Mouse (Mus musculus) forebrain, embryonic 11.5 days (tissue): Measurements from ENCODE around the gene Abca13. TPM values are rescaled to one million over a fixed set of nuclear protein-coding genes. Genes with fewer than 3 reads are reported as not detected.
A peak's percentile ranks its signal among the peaks of the same experiment; 100 is the strongest.

Experiments
- ATAC-seq: fragments of 200-750 bp; cut with Nextera tagmentation; replicated peaks from 2 replicates; pipeline ENCODE4 v1.8.0; 2017; ENCODE audit warnings: moderate TSS enrichment; ENCODE audit not compliant: low FRiP score
- DNase-seq: peaks from one replicate; pipeline ENCODE4 v3.0.0-alpha.2; 2017; ENCODE audit warnings: low spot score
- H3K27ac ChIP-seq: fragments of 300-500 bp; sonication (generic); 2 replicates; pipeline ENCODE4 v1.5.1; 2014; ENCODE audit warnings: low read depth, low read length
- H3K27me3 ChIP-seq: fragments of 300-500 bp; sonication (generic); 2 replicates; pipeline ENCODE4 v1.6.1; 2014; ENCODE audit warnings: mild to moderate bottlenecking, low read length, mixed read lengths; ENCODE audit not compliant: control insufficient read depth, insufficient read depth
- H3K36me3 ChIP-seq: fragments of 300-500 bp; sonication (generic); 2 replicates; pipeline ENCODE4 v1.6.1; 2014; ENCODE audit warnings: mild to moderate bottlenecking, low read length, moderate library complexity, mixed read lengths; ENCODE audit not compliant: control insufficient read depth, insufficient read depth
- H3K4me1 ChIP-seq: fragments of 300-500 bp; sonication (generic); replicated peaks from 2 replicates; pipeline ENCODE4 v1.6.1; 2014; ENCODE audit warnings: low read length, mixed read lengths; ENCODE audit not compliant: control insufficient read depth, insufficient read depth
- H3K4me2 ChIP-seq: fragments of 300-500 bp; sonication (generic); 2 replicates; pipeline ENCODE4 v1.6.1; 2014; ENCODE audit warnings: low read depth, mild to moderate bottlenecking, low read length, moderate library complexity, mixed read lengths; ENCODE audit not compliant: severe bottlenecking
- H3K4me3 ChIP-seq: fragments of 300-500 bp; sonication (generic); 2 replicates; pipeline ENCODE4 v1.5.1; 2014; ENCODE audit warnings: low read depth, low read length
- H3K9ac ChIP-seq: fragments of 300-500 bp; sonication (generic); 2 replicates; pipeline ENCODE4 v1.6.1; 2014; ENCODE audit warnings: low read length
- H3K9me3 ChIP-seq: fragments of 300-500 bp; sonication (generic); 2 replicates; pipeline ENCODE4 v1.6.1; 2016; ENCODE audit warnings: low read length, mixed read lengths; ENCODE audit not compliant: control insufficient read depth
- WGBS: fragments of 180-500 bp; shearing (Covaris S2); extraction: QIAGEN DNeasy Blood & Tissue Kit; methylation state at CpG from one replicate; pipeline ENCODE4 v1.1.7; 2014; 5-methylcytosine and 5-hydroxymethylcytosine counted together
- polyA plus RNA-seq: library from polyadenylated mRNA; unstranded; fragments of >200 nt; fragmentation: Nextera tagmentation; extraction: Ambion mirVana; gene quantifications from 2 replicates; pipeline ENCODE4 v1.2.1, GENCODE M21; 2014

Gene Abca13
- polyA plus RNA-seq, 1 experiment from 2014 or later = 0.03 TPM

DNA sequence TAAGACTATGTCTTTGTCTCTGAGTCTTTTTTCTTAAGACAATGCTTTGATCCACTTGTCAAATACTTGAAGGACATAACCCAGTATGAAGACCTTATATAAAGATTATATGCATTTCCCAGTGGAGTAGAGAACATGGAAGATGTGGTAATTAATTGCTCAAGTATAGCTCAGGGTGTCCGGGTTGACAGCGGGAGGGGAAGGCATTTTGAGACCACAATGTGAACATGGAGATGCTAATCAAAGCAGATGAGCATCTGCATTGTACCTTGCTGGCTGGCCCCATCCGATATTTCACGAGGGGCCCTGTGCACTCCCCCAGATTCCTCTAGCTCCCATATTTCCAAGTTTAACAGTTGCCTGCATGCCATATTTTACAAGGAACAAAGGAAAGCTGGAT lies 383.2 kb downstream of the Abca13 start:
- ATAC-seq = no peak
- WGBS = 76% methylated on average over 4 of the region's 4 CpGs

DNA sequence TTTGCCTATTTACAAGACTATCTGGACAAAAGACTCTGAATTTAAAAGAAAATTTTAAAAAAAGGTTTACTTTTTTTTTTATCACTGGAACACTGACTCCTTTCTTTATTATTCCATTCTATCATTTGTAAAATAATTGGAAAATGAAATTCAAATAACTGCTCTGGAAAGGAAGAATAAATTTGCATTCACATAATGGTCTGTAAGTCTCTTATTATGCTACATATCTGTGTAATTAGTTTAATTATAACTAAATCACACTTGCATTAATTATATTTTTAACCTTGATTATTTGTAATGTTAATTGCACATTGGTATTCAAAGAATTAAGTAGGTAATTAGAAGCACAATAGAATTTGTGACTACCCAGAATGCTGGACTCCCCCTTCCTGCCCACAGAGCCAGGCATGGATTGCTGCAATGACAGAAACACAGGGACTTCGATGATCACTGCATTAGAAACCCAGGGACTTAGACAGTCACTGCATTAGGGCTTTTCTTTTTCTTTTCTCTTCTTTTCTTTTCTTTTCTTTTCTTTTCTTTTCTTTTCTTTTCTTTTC lies 400.1 kb downstream of the Abca13 start:
- WGBS = 69% methylated on average over 1 of the region's 1 CpGs
- Histone ChIP-seq H3K9me3 (no peaks in the 10 kb centered on the region), H3K27me3 (no peaks in the 10 kb centered on the region), H3K4me2 (no peak overlapping the region), H3K36me3 (no peaks in the 10 kb centered on the region), H3K9ac (no peak overlapping the region), H3K4me3 (no peak overlapping the region), H3K27ac (no peak overlapping the region), H3K4me1 (no peaks in the 10 kb centered on the region)
- DNase-seq (no peak), ATAC-seq (peak; percentile 83)

More for the DNA sequence above, 383.2 kb downstream of the Abca13 start:
- H3K9me3 ChIP-seq = no peaks in the 10 kb centered on the region
- H3K36me3 ChIP-seq = no peaks in the 10 kb centered on the region
- no peak overlapping the region for H3K4me2 ChIP-seq
- no peak overlapping the region for H3K27ac ChIP-seq
- no peak overlapping the region for H3K9ac ChIP-seq
- DNase-seq = no peak
- H3K27me3 ChIP-seq = no peaks in the 10 kb centered on the region
- no peak overlapping the region for H3K4me3 ChIP-seq
- no peaks in the 10 kb centered on the region for H3K4me1 ChIP-seq

DNA sequence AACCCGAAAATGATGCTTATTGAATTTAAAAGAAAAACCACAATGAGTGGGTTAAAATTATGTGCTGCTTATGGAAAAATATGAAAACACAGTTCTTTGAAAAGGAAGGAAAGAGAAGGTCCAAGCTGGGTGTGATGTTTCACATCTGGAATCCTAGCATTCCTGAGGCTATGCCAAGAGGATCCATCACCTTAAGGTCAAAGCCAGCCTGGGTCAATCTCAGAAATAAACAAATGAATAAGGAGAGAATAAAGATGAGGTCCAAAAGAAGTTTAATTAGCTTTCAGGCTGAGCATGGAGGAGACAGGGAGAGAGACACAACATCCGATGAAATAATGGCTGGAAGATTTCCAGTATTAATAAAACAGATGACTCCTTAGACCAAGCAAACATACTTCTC lies 405.6 kb downstream of the Abca13 start:
- no peak overlapping the region for H3K27ac ChIP-seq
- no peak overlapping the region for H3K9ac ChIP-seq
- DNase-seq (no peak), ATAC-seq (no peak)
- no peaks in the 10 kb centered on the region for H3K27me3 ChIP-seq
- no peaks in the 10 kb centered on the region for H3K36me3 ChIP-seq
- WGBS = 74% methylated on average over 2 of the region's 2 CpGs
- H3K9me3 ChIP-seq = no peaks in the 10 kb centered on the region
- H3K4me2 ChIP-seq = no peak overlapping the region
- H3K4me1 ChIP-seq = no peaks in the 10 kb centered on the region
- no peak overlapping the region for H3K4me3 ChIP-seq

DNA sequence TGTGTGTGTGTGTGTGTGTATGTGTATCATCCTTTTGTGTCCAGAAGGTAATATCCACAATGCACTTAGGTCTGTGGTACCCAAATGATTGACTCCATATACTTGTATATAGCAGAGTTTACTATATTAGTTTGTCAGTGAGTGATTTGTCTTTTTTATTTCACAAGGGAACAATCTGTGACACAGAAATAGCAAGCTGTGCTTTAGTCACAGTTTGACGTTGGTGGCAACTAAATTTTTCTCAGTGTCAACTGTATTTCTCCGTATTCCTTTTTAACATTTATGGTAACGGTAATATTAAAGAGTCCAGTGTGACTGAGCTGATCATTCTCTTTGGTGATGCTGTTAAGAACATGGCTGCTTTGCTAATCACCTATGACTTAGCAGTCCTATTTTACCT lies 409.4 kb downstream of the Abca13 start:
- WGBS = 94% methylated on average over 3 of the region's 3 CpGs
- H3K9me3 ChIP-seq = no peaks in the 10 kb centered on the region
- H3K9ac ChIP-seq = no peak overlapping the region
- H3K36me3 ChIP-seq = no peaks in the 10 kb centered on the region
- H3K27ac ChIP-seq = no peak overlapping the region
- ATAC-seq = no peak
- no peaks in the 10 kb centered on the region for H3K4me1 ChIP-seq
- H3K4me3 ChIP-seq = no peak overlapping the region
- no peaks in the 10 kb centered on the region for H3K27me3 ChIP-seq
- no peak overlapping the region for H3K4me2 ChIP-seq
- no peak for DNase-seq

GRCm38 (mm10) chr11:9602137-9602536 lies 410.4 kb downstream of the Abca13 start:
- DNase-seq (no peak), ATAC-seq (no peak)
- no peaks in the 10 kb centered on the region for H3K36me3 ChIP-seq
- H3K27me3 ChIP-seq = no peaks in the 10 kb centered on the region
- H3K27ac ChIP-seq = no peak overlapping the region
- no peaks in the 10 kb centered on the region for H3K4me1 ChIP-seq
- no peak overlapping the region for H3K9ac ChIP-seq
- 84% methylated on average over 4 of the region's 4 CpGs for WGBS
- no peaks in the 10 kb centered on the region for H3K9me3 ChIP-seq
- H3K4me2 ChIP-seq = no peak overlapping the region
- H3K4me3 ChIP-seq = no peak overlapping the region

DNA sequence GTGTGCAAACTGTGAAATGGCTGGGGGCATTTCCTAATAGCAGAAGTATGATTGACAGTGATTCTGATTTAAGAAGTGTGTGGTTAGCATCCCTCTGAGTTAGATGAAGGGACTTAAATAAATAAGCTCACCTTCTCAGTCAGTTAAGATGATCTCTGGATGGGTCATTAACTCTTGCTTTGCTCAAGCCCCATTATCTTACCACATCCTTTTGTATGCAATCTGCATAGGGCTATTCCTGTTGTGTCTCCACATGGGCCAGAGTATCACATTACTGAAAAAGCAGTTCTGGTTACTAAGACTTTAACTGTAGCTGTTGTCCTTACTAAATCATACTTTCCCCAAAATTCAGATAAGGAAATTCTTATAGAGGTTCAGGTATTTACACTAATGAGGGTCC lies 416.5 kb downstream of the Abca13 start:
- Histone ChIP-seq H3K4me2 (no peak overlapping the region), H3K27ac (no peak overlapping the region), H3K4me3 (no peak overlapping the region), H3K9me3 (no peaks in the 10 kb centered on the region), H3K9ac (no peak overlapping the region), H3K27me3 (no peaks in the 10 kb centered on the region), H3K4me1 (no peaks in the 10 kb centered on the region), H3K36me3 (no peaks in the 10 kb centered on the region)
- no peak for ATAC-seq
- no peak for DNase-seq

- H3K27ac ChIP-seq = no peak overlapping the region
- ATAC-seq (no peak), DNase-seq (no peak)
- no peaks in the 10 kb centered on the region for H3K4me1 ChIP-seq
- no peak overlapping the region for H3K9ac ChIP-seq
- H3K27me3 ChIP-seq = no peaks in the 10 kb centered on the region
- H3K4me2 ChIP-seq = no peak overlapping the region
- H3K36me3 ChIP-seq = no peaks in the 10 kb centered on the region
- H3K4me3 ChIP-seq = no peak overlapping the region
- WGBS = 76% methylated on average over 3 of the region's 3 CpGs
- no peaks in the 10 kb centered on the region for H3K9me3 ChIP-seq
Measured at GRCm38 (mm10) chr11:9609075-9609474, 417.3 kb downstream of the Abca13 start.

DNA sequence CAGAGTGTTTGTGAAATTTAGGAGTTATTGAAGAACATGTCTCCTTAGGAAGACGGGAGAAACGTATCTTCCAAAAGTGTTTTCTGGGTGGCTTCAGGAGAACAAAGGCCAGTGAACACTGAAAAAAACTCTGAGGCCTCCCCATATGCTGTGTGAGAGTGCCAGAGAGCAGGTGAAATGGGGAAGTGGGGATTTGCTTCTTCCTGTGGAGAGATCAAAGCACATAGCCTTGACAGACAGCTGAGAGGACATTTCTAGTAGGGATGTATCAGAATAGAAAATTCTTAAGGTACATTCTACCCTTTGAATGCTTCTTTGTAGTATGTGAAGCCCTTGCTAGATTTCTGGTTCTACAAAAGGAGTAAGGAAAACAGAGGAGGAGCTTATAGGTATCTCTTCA lies 424.4 kb downstream of the Abca13 start:
- no peak for ATAC-seq
- WGBS = 22% methylated on average over 2 of the region's 2 CpGs

DNA sequence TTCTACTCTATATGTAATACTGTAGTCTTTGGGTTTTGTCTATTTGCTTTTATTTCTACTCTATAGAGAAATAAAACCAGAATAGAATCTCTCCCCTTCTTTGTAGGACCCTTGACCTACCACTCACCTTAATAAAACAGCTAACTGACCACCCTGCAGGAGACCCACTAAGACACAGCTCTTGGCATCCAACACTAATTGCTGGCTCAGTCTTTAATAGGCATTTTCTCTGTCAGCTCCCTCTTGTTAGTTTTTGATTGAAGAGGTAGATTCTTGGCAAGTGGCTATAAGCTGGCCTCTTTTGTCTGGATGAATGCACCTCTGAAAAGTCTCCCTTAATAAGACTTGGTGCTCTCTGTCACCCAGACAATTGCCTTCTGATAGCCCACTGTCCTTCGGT lies 424.9 kb downstream of the Abca13 start:
- no peak overlapping the region for H3K27ac ChIP-seq
- no peak overlapping the region for H3K4me2 ChIP-seq
- no peaks in the 10 kb centered on the region for H3K9me3 ChIP-seq
- no peak overlapping the region for H3K9ac ChIP-seq
- no peaks in the 10 kb centered on the region for H3K36me3 ChIP-seq
- H3K4me1 ChIP-seq = no peaks in the 10 kb centered on the region
- no peaks in the 10 kb centered on the region for H3K27me3 ChIP-seq
- ATAC-seq = no peak; the same call in 1 of the 2 replicates
- no peak for DNase-seq
- WGBS = 12% methylated on average over 1 of the region's 1 CpGs
- no peak overlapping the region for H3K4me3 ChIP-seq

More for the DNA sequence above, 424.4 kb downstream of the Abca13 start:
- Histone ChIP-seq H3K9ac (no peak overlapping the region), H3K4me2 (no peak overlapping the region), H3K27ac (no peak overlapping the region), H3K4me1 (no peaks in the 10 kb centered on the region), H3K27me3 (no peaks in the 10 kb centered on the region), H3K9me3 (no peaks in the 10 kb centered on the region), H3K36me3 (no peaks in the 10 kb centered on the region), H3K4me3 (no peak overlapping the region)
- no peak for DNase-seq
